10 mouse cellular contexts compared by ENCODE assay signal in genomic region chr14:7658101-7659074, GRCm38 (mm10). TPM values are rescaled to one million over a fixed set of nuclear protein-coding genes. Genes with fewer than 3 reads are reported as not detected.
DNase-seq lines count a peak whose midpoint lies in the region; ATAC-seq and TF ChIP-seq lines count a peak whose summit lies in the region.
"Not testable (repeated sequence)": the region's sequence is repeated elsewhere in the genome, so short reads cannot be mapped to it uniquely, and the experiment has no call there.
"Had no signal": no experiment of that assay in that cellular context is flagged by ENCODE, and none has a peak within 500 bp of the region (broad histone marks: within the 10 kb centered on the region; RNA-seq: fewer than 3 reads in every experiment).

No protein-coding gene starts in this region.

- not testable (repeated sequence) for H3K36me3 ChIP-seq in forebrain, embryonic 16.5 days (ENCODE audit: control insufficient read depth, insufficient read depth); intestine, postnatal 0 days (ENCODE audit: control insufficient read depth, insufficient read depth); limb, embryonic 13.5 days; midbrain, embryonic 12.5 days

- ATAC-seq in forebrain, embryonic 16.5 days; intestine, postnatal 0 days; limb, embryonic 13.5 days (ENCODE audit: low FRiP score, low read depth); midbrain, embryonic 12.5 days (ENCODE audit: low FRiP score, low read depth): not testable (repeated sequence)

- H3K4me2 ChIP-seq in forebrain, embryonic 16.5 days (ENCODE audit: low read length), result peak overlapping the region; percentile 56
- H3K4me2 ChIP-seq in intestine, postnatal 0 days (replicated peaks; ENCODE audit: low read depth), result peak overlapping the region; percentile 56
- H3K4me2 ChIP-seq in limb, embryonic 13.5 days (replicated peaks), result peak overlapping the region; percentile 67
- H3K4me2 ChIP-seq in midbrain, embryonic 12.5 days (replicated peaks), result peak overlapping the region; percentile 62

- intact Hi-C loops in heart, postnatal 10 days (cut with DNase I), result not testable (repeated sequence)

- TF ChIP-seq POLR2A in cortical plate, adult 2 months (IDR thresholded peaks at IDR 0.05; ENCODE audit: extremely low read depth, insufficient read depth, low read length), result not testable (repeated sequence)

- not testable (repeated sequence) for H3K27ac ChIP-seq in cortical plate, adult 2 months (ENCODE audit: insufficient read depth, low read length); forebrain, embryonic 16.5 days (ENCODE audit: low read length); intestine, postnatal 0 days (ENCODE audit: low read depth, low read length); limb, embryonic 13.5 days; midbrain, embryonic 12.5 days (replicated peaks)

- not testable (repeated sequence) for H3K4me1 ChIP-seq in cortical plate, adult 2 months (ENCODE audit: control insufficient read depth, insufficient read depth, low read length); forebrain, embryonic 16.5 days (replicated peaks; ENCODE audit: control insufficient read depth, insufficient read depth, low read length); intestine, postnatal 0 days (replicated peaks; ENCODE audit: control insufficient read depth, insufficient read depth, low read length); limb, embryonic 13.5 days; midbrain, embryonic 12.5 days

- DNase-seq in heart, postnatal 10 days, result peak; percentile 5 to 9
- peak; percentile 19 for DNase-seq in right cerebral cortex, postnatal 4 days

- TF ChIP-seq CTCF in cortical plate, adult 2 months (IDR thresholded peaks at IDR 0.05; ENCODE audit: extremely low read depth, insufficient read depth, low read length); intestine, postnatal 0 days (IDR thresholded peaks at IDR 0.05; ENCODE audit: low read depth): not testable (repeated sequence)

- peak overlapping the region; percentile 61 for H3K9ac ChIP-seq in forebrain, embryonic 16.5 days (replicated peaks; ENCODE audit: low read depth, low read length)
- not testable (repeated sequence) for H3K9ac ChIP-seq in intestine, postnatal 0 days (ENCODE audit: low read depth, low read length)
- peak overlapping the region; percentile 50; the same call in 1 of the 2 replicates for H3K9ac ChIP-seq in limb, embryonic 13.5 days
- peak overlapping the region; percentile 49 for H3K9ac ChIP-seq in midbrain, embryonic 12.5 days (replicated peaks)

- peak overlapping the region; percentile 15; the same call in 1 of the 2 replicates for H3K4me3 ChIP-seq in cortical plate, adult 2 months (ENCODE audit: insufficient read depth, low read length)
- peak overlapping the region; percentile 44 for H3K4me3 ChIP-seq in forebrain, embryonic 16.5 days (replicated peaks; ENCODE audit: low read length)
- peak overlapping the region; percentile 11; the same call in 1 of the 2 replicates for H3K4me3 ChIP-seq in intestine, postnatal 0 days (ENCODE audit: low read depth, low read length)
- H3K4me3 ChIP-seq in limb, embryonic 13.5 days, result peak overlapping the region; percentile 42
- H3K4me3 ChIP-seq in midbrain, embryonic 12.5 days, result peak overlapping the region; percentile 46

- not testable (repeated sequence) for H3K9me3 ChIP-seq in forebrain, embryonic 16.5 days (ENCODE audit: control insufficient read depth, low read length); intestine, postnatal 0 days (ENCODE audit: control insufficient read depth); limb, embryonic 13.5 days; midbrain, embryonic 12.5 days

- WGBS in forebrain, embryonic 16.5 days, result under 1% methylated on average over 41 of the region's 76 CpGs
- 2% methylated on average over 24 of the region's 76 CpGs for WGBS in intestine, postnatal 0 days
- WGBS in limb, embryonic 13.5 days, result under 1% methylated on average over 33 of the region's 76 CpGs
- WGBS in midbrain, embryonic 12.5 days, result under 1% methylated on average over 39 of the region's 76 CpGs

- H3K27me3 ChIP-seq in forebrain, embryonic 16.5 days (replicated peaks; ENCODE audit: control insufficient read depth, insufficient read depth, low read length); intestine, postnatal 0 days (replicated peaks; ENCODE audit: control insufficient read depth, insufficient read depth, low read length); limb, embryonic 13.5 days; midbrain, embryonic 12.5 days: not testable (repeated sequence)

RNA-seq across cellular contexts. Expression of gene Gm10128, which starts 14.6 kb away (rescaled TPM):
- not detected in 2 replicates for polyA plus RNA-seq in cortical plate, adult 2 months (2012; rRNA removed)
- polyA plus RNA-seq in forebrain, embryonic 16.5 days (2015; fragmentation: Nextera tagmentation; extraction: Ambion mirVana), result not detected in 2 replicates
- not detected for total RNA-seq in heart, postnatal 10 days (2021)
- not detected in 2 replicates for polyA plus RNA-seq in intestine, postnatal 0 days (2015; fragmentation: Nextera tagmentation; extraction: Ambion mirVana)
- polyA plus RNA-seq in limb, embryonic 13.5 days (2015; fragmentation: Nextera tagmentation; extraction: Ambion mirVana), result not detected in 2 replicates
- polyA plus RNA-seq in midbrain, embryonic 12.5 days (2016; fragmentation: Nextera tagmentation; extraction: Ambion mirVana), result not detected in 2 replicates
- total RNA-seq: adrenal gland, adult 18-20 months; G1E; left cerebral cortex, postnatal 14 days had no signal
- polyA plus RNA-seq: G1E had no signal
